Mouse (Mus musculus) induced T-regulatory cell, adult 2 months (primary cell): ENCODE results near the gene Edem3.
"Not testable (repeated sequence)": the region's sequence is repeated elsewhere in the genome, so short reads cannot be mapped to it uniquely, and the experiment has no call there.

Experiments
- DNase-seq: peaks from one replicate; pipeline ENCODE4 v3.0.0-alpha.2; 2012; ENCODE audit warnings: low read depth

The Edem3 gene

GRCm38 (mm10) chr1:151811456-151811855 lies 56.3 kb downstream of the Edem3 start:
- no peak for DNase-seq

DNA sequence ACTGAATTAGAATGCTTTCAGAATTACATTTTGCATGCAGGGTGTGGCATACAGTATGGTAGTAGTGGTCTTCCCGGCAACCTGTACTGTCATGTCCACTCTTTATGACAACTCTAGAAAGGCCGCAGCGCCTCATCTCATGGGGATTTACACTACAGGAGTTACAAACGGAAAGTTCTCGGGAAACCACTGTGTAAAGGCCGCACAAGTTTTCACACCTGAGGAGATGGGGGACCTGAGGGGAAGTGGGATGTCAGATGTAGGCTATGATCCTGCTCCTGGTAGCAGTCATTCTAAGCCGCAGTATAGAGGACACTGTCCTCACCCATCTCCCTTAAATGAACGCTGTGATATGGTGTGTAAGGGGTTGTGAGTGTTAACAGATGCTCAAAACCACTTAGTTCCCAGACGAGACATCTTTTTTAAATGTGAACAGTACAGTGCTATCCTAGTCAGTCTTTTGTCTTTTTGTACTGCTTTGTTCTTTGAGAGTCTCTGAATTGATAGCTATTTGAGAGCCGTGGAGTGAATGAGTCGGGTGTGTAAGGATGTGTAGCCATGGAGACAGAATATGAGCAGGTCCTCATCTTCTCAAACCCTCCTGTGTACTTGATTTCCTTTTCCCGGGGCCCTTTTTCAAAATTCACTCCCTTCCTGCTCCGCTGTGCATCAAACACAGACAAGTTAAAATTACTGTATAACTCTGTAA lies 57.0 kb downstream of the Edem3 start:
- DNase-seq: no peak

DNA sequence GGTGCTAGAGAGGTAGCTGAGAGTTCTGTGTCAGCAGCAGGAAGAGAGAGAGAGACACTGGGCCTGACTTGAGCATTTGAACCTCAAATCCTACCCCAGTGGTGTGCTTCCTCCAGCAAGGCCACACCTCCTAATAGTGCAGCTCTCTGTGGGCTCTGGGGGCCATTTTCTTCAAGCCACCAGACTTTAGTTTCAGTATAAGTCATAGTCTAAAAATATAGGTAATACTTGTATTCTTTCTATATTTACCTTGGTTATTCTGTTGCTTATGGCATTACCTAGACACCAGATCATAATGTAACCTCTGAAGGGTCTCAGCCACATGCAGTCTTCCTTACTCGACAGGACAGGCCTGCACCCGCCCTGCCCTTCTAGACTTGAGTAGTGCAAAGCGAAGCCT lies 60.9 kb downstream of the Edem3 start:
- no peak for DNase-seq

GRCm38 (mm10) chr1:151819190-151819589 lies 64.0 kb downstream of the Edem3 start:
- no peak for DNase-seq

DNA sequence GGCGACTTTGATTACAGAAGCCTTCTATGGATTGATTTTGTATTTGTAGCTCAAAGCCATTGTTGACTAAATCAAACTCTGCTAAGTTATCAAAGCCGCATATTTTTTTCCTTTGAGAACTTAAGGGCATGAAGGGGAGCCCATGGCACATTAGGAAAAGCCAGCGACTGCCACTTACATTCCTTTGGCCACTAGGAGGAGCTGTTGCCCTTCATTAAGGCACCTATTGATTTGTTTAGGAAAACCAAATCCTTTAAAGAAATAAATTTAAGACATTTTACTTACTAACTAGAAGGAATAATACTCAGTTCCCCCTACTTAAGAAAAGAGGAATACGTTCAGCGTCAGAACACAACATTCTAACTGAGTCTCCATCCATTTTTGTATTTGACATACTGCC lies 65.3 kb downstream of the Edem3 start:
- peak; percentile 83 for DNase-seq

GRCm38 (mm10) chr1:151825065-151825464 lies 69.9 kb downstream of the Edem3 start:
- DNase-seq: no peak

DNA sequence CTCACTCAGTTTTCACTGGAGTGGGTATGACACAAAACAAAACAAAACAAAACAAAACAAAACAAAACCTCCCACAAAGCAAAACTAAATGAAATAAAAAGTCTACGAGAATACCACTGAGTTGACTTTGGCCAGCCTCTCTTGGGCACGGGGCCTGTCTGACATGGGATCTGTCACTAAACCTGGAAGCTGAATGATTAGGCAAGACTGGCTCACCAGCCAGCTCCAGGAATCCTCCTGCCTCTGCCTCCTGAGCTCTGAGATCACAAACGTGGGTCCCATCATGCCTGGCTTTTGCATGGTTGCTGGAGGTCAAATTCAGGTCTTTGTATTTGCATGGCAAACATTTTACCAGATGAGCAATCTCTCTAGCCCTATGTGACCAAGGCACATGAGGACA lies 76.6 kb downstream of the Edem3 start:
- no peak for DNase-seq

DNA sequence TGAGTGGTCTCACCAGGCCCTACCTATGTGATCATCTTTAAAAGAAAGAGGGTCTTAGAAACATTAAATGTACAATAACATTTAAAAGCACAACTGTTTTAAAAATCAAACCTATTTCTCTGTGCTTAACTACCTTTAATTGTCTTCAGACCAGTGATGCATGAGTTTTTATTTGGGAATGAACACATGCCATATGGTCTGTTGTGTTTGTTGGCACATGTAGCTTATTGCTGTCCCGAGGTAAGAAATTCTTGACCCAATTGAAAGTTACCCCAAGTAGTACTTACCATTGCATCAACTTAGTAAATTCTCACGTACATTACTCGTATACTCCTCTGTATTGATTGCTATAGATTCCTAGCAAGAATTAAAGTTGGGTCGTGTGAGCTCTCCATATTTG lies 80.1 kb downstream of the Edem3 start:
- no peak for DNase-seq

GRCm38 (mm10) chr1:151840345-151840744 lies 85.2 kb downstream of the Edem3 start:
- DNase-seq: not testable (repeated sequence)

DNA sequence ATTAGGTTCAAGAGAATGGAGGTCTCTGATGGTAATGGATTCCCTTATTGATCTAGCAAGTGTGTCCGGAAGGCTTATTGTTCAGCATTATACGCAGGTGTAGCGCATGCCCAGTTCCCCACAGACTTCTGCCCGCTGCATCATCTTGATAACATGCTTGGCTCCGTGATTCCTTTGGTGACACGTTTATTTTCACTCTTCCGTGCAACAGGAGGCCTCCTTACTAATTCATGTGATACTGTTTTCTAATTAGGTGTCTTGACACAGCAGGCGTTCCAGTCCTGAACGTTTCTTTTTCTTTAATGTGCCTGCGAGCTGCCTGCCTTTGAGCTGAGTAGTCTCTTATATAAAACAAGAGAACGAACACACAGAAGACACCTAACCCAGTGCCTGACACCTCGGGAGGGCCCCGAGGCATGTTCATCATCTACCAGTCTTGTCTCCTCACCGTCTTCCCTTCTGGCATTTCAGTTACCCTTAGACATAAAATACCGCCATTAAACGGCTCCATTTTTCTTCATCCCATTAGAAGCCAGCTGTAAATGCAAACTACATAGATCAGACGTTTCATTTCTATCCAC lies 90.2 kb downstream of the Edem3 start:
- no peak for DNase-seq

GRCm38 (mm10) chr1:151845926-151846782 lies 91.0 kb downstream of the Edem3 start:
- no peak for DNase-seq

- no peak for DNase-seq
Measured at GRCm38 (mm10) chr1:151848286-151848685, 93.1 kb downstream of the Edem3 start.

GRCm38 (mm10) chr1:151849993-151850608 lies 94.9 kb downstream of the Edem3 start:
- no peak for DNase-seq

DNA sequence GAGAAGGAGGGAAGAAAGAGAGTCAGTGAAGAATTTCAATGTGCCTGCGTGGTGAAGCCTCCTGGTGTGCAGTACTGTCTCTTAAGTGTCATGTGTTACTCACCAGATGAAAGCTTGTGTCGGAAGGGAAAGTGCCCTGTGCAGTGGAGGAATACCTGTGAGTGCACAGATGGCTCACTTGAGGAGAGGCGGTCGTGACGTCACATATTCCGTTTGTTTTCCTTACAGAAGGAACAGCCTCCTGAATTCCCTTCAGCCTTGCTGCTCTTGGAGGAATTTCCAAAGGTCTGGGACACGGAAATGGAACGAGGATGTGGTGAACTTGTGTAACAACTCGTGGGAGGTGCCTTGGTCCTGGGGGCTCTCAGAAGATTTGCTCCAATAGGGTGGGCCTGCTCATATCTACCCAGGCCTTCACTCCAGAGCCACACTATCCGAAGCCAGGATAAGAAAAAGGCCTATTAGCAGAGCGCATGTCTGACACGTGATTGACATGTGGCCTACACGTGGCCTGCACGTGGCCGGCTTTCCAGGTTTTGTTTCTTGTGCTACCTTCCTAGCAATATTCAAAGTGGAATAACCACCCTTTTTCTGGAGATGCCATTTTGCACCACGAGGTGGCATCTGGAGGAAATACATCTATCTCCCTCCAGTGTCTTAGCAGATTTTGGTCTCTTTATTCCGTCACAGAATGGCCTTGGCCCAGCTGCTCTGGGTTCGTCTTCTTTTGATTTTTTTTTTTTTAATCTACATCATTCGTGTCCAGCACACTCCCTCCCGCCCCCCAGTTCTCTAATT lies 96.1 kb downstream of the Edem3 start:
- DNase-seq: no peak

GRCm38 (mm10) chr1:151851976-151852375 lies 96.8 kb downstream of the Edem3 start:
- no peak for DNase-seq

DNA sequence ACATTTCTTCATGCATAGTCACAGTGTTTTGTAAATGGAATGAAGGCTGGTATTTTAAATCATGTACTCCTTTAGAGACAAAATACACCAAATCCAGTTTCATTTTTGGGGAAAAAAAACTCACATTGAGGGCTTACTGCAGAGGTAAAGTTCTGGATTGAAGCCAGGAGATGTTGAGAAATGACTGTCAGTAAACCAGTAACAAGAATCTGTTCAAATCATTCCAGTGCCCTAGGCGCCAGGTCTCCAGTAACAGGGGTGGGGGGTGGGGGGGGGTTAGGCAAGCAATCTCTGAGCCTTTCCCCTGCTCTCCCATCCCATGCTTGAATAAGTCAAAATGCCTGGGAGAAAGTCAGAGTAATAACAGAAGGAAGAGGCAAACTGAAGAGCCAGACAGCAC lies 100.4 kb downstream of the Edem3 start:
- DNase-seq: no peak

DNA sequence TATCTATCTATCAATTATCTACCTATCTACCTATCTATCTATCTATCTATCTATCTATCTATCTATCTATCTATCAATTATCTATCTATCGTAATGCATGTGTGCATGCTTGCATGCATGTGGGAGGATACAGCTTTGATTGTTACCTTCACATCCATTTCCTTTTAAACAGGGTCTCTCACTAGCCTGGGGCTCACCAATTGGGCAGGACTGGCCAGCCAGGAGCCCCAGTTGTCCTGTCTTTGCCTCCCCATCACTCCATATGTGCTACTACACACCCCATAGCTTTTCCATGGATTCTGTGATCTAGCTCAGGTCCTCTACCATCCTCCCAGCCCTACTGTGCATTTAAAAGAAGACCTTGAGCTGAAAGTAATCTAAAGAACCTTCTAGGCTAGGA lies 103.3 kb downstream of the Edem3 start:
- no peak for DNase-seq

DNA sequence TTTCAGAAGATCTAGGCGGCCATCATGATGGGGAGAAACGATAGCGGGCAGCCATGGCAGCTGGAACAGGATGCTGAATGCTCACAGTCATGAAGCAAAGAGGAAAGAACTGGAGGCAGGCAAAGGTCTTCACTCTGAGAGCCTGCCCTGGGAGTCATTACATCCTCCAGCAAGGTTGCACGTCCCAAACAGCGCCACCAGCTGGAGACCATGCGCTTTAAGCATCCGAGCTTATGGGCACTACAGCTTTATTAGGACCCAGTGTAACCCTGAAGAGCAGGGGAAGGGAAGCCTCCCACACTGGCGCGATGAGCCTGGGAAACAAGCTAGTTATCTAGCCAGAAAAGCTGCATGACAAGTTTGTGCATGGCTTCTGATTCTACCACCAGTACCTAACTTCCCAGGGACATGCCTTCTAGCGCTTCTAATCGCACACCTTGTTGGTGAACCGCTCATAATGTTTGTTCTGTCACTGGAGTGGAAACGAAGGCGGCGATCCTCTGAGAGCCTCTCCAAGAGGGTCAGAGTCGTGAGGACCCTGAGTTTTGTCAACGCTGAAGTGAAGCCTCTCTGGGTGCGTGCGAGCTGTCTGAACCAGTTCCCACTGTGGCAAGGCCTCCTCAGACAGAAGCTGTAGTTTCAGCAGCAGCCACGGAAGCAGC lies 106.3 kb downstream of the Edem3 start:
- DNase-seq: no peak

DNA sequence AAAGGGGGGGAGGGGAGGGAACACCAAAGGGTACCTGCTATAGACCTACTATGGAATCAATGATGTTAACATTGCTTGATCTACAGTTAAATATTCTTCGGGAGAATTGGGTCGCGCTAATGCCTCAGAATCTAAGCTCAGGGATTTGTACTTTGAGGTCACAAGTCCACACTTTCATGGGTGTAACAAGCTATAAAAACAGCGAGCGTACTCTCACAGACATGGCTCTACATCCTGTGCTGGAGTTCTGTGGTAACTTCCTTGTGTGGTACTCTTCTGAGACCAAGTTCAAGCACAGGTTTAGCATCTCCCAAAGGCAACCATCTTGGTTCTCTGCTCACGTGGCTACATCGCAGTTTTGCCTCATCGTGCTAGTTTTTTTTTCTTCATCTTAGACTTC lies 106.9 kb downstream of the Edem3 start:
- no peak for DNase-seq

- no peak for DNase-seq
Measured at GRCm38 (mm10) chr1:151863135-151863796, 108.1 kb downstream of the Edem3 start.

DNA sequence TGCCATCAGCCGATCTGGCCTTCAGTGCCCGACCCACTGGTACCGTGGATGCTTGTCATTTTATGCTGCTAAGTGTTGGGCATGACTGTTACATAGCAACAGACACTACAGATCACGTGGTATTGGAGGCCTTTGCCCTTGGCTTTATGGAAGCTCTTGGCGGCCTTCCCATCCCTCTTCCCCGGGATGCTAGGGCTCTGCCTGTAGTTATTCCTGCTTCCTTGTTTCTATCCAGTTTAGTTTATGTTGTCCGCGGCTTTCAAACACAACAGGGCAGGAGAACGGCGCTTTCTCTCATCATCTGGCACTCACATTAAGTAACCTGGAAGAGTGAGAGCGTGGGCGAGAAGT lies 108.6 kb downstream of the Edem3 start:
- DNase-seq: no peak
